Mouse (Mus musculus): ENCODE data around the gene Snn.

The Snn gene

GRCm38 (mm10) chr16:11086856-11087588, 26.3 kb downstream of the Snn start:
- DNase-seq: peak; percentile 37 to 43

- DNase-seq: peak; percentile 58
Measured at GRCm38 (mm10) chr16:11090836-11091570, 30.3 kb downstream of the Snn start.

- no peak for DNase-seq
Measured at GRCm38 (mm10) chr16:11092061-11092460, 31.3 kb downstream of the Snn start.

DNA sequence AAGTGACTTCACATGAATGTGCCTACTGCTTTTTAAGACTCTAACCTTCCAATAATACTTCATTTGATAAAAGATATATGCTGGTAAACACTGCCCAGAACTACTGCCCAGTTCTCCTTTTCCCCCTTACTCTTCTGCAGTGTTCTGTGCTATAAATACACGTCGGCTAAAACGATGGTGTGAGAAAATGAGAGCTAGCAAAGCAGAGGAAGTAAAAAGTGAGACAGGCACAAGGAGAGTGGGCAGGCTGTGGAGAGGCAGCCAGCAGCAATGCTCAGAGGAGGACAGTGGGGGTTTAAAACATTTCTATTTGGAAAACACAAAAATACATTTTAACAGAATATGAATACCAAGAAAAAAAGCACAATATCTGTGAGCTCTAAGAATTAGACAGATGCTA, 31.8 kb downstream of the Snn start:
- peak in 1 of 2 experiments; percentile 35 for DNase-seq

DNA sequence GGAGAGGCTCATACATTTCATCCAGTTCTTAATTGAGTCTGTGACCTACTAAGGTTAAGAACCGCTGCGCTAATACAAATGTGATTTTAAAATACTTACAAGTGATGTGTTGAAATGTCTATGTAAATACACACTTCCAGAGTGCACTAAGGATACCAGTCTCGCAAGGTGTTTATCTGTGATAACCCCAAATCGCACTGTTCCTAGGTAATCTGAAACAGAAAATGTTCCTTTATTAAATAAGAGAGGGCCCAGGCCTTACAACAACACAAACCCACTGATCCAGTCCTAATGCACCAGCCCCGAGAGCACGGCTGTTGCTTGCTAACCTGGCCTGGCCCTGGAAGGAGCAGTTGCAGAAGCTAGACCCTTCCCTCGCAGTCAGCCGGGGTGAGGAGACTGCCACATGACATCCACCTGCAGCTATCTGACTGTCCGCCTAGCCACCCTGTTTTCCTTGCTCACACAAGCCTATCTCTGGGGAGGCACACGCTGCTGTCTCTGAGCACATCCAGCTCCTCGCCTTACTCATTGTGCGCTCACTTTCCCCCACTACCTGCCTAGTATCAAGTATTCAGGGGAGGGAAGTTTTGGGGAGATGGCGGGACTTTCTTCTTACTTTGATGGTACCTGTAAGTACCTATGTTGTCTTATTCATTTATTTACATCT, 33.1 kb downstream of the Snn start:
- no peak for DNase-seq

DNA sequence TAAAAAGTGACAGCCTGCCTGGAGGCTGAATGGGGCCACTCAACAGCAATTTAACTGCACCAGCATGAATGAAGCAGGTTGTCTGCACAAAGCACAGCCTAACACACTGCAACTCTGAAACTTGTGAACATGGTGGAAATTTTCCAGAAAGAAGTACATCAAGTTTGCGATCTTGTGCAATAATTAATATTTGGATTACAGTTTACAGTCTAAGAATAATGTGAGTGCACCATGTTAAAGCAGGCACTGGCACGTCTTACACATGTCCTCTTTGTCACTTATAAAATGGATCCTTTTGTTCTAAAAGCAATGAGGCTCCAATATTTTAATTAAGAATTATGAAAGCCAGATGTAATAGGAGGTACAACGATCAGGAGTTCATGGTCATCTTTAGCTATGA, 36.6 kb downstream of the Snn start:
- DNase-seq: no peak

DNA sequence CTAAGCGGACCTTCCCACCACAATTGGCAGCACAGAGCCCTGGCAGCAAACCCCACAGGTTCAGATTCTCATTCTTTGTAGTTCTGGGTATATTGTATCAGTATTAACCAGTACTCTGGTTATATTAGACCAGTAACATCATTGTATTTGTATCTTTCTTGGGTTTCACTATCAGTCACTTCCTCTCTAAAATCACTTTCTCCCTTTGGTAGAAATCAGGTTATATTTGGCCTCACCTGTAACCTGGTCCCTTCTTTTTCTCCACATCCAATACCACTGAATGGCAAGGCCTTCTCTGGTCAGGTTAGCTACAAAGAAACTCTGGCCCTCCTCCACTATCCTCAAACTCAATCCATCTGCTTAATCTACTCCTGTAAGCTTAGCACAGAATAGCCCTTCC, 44.2 kb downstream of the Snn start:
- peak in 1 of 2 experiments; percentile 25 for DNase-seq

DNA sequence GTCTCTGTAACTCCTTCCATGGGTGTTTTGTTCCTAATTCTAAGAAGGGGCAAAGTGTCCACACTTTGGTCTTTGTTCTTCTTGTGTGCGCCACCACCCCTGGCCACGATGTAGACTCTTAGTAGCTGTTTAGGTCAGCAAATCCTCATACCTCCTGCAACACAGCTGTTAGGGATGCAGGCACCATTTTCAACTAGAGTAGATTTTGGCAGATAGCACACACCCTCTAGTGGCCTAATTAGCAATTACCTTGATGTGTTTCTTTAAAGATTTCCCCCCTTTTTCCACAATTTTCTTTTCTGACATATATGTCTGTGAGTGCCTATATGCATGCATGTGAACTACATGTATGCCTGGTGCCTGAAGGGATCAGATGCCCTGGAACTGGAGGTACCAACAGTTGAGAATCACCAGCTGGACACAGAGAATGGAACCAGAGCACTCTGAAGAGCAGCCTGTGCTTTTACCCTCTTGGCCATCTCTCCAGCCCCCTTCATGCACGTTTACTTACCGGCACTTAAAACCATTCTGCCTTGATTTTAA, 48.5 kb downstream of the Snn start:
- DNase-seq: peak; percentile 48 to 49

- DNase-seq: no peak
Measured at GRCm38 (mm10) chr16:11122625-11123024, 61.9 kb downstream of the Snn start.

DNA sequence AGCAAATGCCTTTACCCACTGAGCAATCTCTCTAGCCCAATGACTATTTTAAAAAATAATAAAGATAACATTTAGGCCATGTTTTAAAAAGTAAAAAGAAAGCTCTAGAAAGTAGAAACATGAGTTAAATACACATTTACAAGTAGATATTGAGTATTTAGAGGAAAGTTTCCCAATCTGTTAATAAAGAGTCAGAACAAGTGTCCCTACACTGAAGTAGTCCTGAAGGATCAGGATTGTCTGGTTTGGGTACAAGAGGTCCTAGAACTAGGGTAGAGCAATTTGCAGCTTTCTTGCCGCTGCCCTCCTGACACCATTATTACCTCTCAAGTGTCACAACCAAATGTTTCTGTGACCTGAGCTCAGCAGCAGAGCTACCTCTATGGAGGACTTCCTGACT, 63.4 kb downstream of the Snn start:
- no peak for DNase-seq
